Mouse (Mus musculus) urinary bladder, postnatal 25 days (tissue): ENCODE results near the gene Rin3.

Experiments used
- DNase-seq: peaks from one replicate; pipeline ENCODE4 v3.0.0; 2022; ENCODE audit warnings: low spot score

Gene Rin3

GRCm38 (mm10) chr12:102333101-102333500 lies 50.3 kb downstream of the Rin3 start:
- no peak for DNase-seq

- DNase-seq, result no peak
These were observed 56.2 kb downstream of the Rin3 start for GRCm38 (mm10) chr12:102339085-102339484.

GRCm38 (mm10) chr12:102340471-102340870 lies 57.6 kb downstream of the Rin3 start:
- DNase-seq, result no peak

- no peak for DNase-seq
These were observed 59.3 kb downstream of the Rin3 start for GRCm38 (mm10) chr12:102342147-102342546.

- DNase-seq, result no peak
These were observed 59.8 kb downstream of the Rin3 start for GRCm38 (mm10) chr12:102342602-102343001.

- DNase-seq, result no peak
These were observed 62.4 kb downstream of the Rin3 start for GRCm38 (mm10) chr12:102345031-102345815.

GRCm38 (mm10) chr12:102346507-102346906 lies 63.7 kb downstream of the Rin3 start:
- no peak for DNase-seq

- DNase-seq, result no peak
These were observed 65.6 kb downstream of the Rin3 start for GRCm38 (mm10) chr12:102348447-102348846.

GRCm38 (mm10) chr12:102350997-102351396 lies 68.1 kb downstream of the Rin3 start:
- DNase-seq, result no peak

GRCm38 (mm10) chr12:102354126-102354984 lies 71.5 kb downstream of the Rin3 start:
- DNase-seq, result no peak

GRCm38 (mm10) chr12:102355784-102356183 lies 72.9 kb downstream of the Rin3 start:
- DNase-seq, result no peak

- no peak for DNase-seq
These were observed 73.9 kb downstream of the Rin3 start for GRCm38 (mm10) chr12:102356781-102357180.

- DNase-seq, result no peak
These were observed 76.5 kb downstream of the Rin3 start for GRCm38 (mm10) chr12:102359390-102359789.

GRCm38 (mm10) chr12:102361189-102362161 lies 78.6 kb downstream of the Rin3 start:
- no peak for DNase-seq

GRCm38 (mm10) chr12:102365016-102365415 lies 82.2 kb downstream of the Rin3 start:
- no peak for DNase-seq

GRCm38 (mm10) chr12:102366126-102366816 lies 83.4 kb downstream of the Rin3 start:
- DNase-seq, result no peak

- no peak for DNase-seq
These were observed 84.2 kb downstream of the Rin3 start for GRCm38 (mm10) chr12:102367075-102367474.

GRCm38 (mm10) chr12:102368066-102368465 lies 85.2 kb downstream of the Rin3 start:
- DNase-seq, result no peak

- DNase-seq, result no peak
These were observed 85.7 kb downstream of the Rin3 start for GRCm38 (mm10) chr12:102368556-102368955.

- DNase-seq, result no peak
These were observed 86.8 kb downstream of the Rin3 start for GRCm38 (mm10) chr12:102369488-102370235.
